Mouse (Mus musculus): ENCODE measurements around the gene Cd70.

- TF ChIP-seq GATA1 (IDR thresholded peaks at IDR 0.05; ENCODE audit: low read length) (no peak), TAL1 (IDR thresholded peaks at IDR 0.05; ENCODE audit: low read length) (no peak)
Observed at GRCm38 (mm10) chr17:57198252-57198651, 48.7 kb upstream of the Cd70 start.
